Mouse (Mus musculus) limb, embryonic 12.5 days (tissue): ENCODE data around the gene Tlnrd1. TPM values are rescaled to one million over a fixed set of nuclear protein-coding genes. Genes with fewer than 3 reads are reported as not detected.
"Not testable (repeated sequence)": the region's sequence is repeated elsewhere in the genome, so short reads cannot be mapped to it uniquely, and the experiment has no call there.

ENCODE experiments used
- ATAC-seq: fragments of 200-750 bp; cut with Nextera tagmentation; 2 replicates; pipeline ENCODE4 v1.8.0; 2017; ENCODE audit warnings: low read depth, moderate TSS enrichment; ENCODE audit not compliant: insufficient number of reproducible peaks, insufficient read depth, low FRiP score, low TSS enrichment
- H3K27ac ChIP-seq: fragments of 300-500 bp; sonication (generic); 2 replicates; pipeline ENCODE4 v1.5.1; 2016; ENCODE audit warnings: mild to moderate bottlenecking, moderate library complexity
- H3K27me3 ChIP-seq: fragments of 300-500 bp; sonication (generic); 2 replicates; pipeline ENCODE4 v1.6.1; 2016; ENCODE audit warnings: mild to moderate bottlenecking, moderate library complexity
- H3K36me3 ChIP-seq: fragments of 300-500 bp; sonication (generic); 2 replicates; pipeline ENCODE4 v1.6.1; 2016; ENCODE audit warnings: mild to moderate bottlenecking, moderate library complexity
- H3K4me1 ChIP-seq: fragments of 300-500 bp; sonication (generic); replicated peaks from 2 replicates; pipeline ENCODE4 v1.6.1; 2016
- H3K4me2 ChIP-seq: fragments of 300-500 bp; sonication (generic); 2 replicates; pipeline ENCODE4 v1.6.1; 2016; ENCODE audit warnings: mild to moderate bottlenecking, moderate library complexity
- H3K4me3 ChIP-seq: fragments of 300-500 bp; sonication (generic); replicated peaks from 2 replicates; pipeline ENCODE4 v1.5.1; 2016; ENCODE audit warnings: mild to moderate bottlenecking
- H3K9ac ChIP-seq: fragments of 300-500 bp; sonication (generic); replicated peaks from 2 replicates; pipeline ENCODE4 v1.6.1; 2016; ENCODE audit warnings: mild to moderate bottlenecking, moderate library complexity
- H3K9me3 ChIP-seq: fragments of 300-500 bp; sonication (generic); 2 replicates; pipeline ENCODE4 v1.6.1; 2016; ENCODE audit warnings: mild to moderate bottlenecking, moderate library complexity
- WGBS: fragments of 180-500 bp; shearing (Covaris S2); methylation state at CpG from one replicate; pipeline ENCODE4 v1.1.7; 2016; 5-methylcytosine and 5-hydroxymethylcytosine counted together
- polyA plus RNA-seq: library from polyadenylated mRNA; unstranded; fragments of >200 nt; fragmentation: Nextera tagmentation; extraction: Ambion mirVana; gene quantifications from 2 replicates; pipeline ENCODE4 v1.2.1, GENCODE M21; 2016

Tlnrd1 gene
- polyA plus RNA-seq, 1 experiment from 2014 or later, result 23.0 TPM

DNA sequence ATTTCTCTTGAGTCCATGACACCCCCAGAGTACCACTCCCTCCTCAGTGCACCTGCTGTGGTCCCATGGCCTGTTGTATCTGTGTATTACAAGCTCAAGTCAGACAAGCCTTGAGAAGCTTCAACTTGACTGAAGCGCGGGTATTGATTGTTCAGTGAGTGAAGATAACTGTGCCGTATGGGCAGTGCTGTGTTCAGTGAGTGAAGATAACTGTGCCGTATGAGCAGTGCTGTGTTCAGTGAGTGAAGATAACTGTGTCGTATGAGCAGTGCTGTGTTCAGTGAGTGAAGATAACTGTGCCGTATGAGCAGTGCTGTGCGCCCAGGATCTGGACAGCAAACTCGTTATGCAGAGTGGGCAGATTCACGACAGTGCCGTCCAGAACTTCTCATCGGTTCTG, 14.2 kb upstream of the Tlnrd1 start:
- H3K9ac ChIP-seq, result no peak overlapping the region
- H3K36me3 ChIP-seq, result peaks cover 76% of the 10 kb centered on the region
- H3K4me1 ChIP-seq, result peaks cover 10% of the 10 kb centered on the region
- no peak overlapping the region for H3K4me2 ChIP-seq
- no peak for ATAC-seq
- H3K9me3 ChIP-seq, result no peaks in the 10 kb centered on the region
- no peaks in the 10 kb centered on the region for H3K27me3 ChIP-seq
- H3K4me3 ChIP-seq, result no peak overlapping the region
- no peak overlapping the region for H3K27ac ChIP-seq
- WGBS, result 90% methylated on average over 11 of the region's 11 CpGs

DNA sequence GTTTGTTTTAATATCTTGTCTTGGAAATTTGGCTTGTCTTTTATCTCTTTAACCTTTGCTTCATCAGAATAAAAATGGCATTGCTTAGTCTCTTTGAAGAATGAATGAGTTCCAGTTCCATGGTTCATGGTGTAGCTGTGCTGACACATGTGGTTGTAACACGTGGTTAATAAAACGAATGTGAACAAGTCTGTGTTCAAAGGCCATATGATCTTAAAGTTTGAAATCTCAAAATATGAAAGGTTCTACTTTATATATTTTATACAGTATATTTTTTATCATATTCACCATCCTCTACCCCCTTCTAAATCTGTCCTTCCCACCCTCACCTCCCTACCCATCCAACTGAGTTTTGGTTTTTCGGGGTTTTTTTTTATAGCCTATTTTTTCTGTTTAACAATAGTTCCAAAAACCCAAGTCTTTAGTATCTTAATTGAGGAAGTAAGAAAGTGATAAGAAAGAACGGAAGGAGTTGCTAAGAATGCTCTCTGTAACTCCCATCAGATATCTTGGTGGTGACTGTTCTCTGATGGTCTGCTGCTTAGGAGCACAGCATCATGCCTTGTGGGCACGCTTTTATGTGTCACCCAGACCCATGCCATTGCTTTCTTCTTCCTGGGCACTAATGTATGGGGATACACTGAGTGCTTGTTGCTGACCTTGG, 12.1 kb upstream of the Tlnrd1 start:
- no peak overlapping the region for H3K4me2 ChIP-seq
- no peak for ATAC-seq
- H3K27me3 ChIP-seq, result no peaks in the 10 kb centered on the region
- H3K9ac ChIP-seq, result no peak overlapping the region
- H3K4me3 ChIP-seq, result no peak overlapping the region
- H3K9me3 ChIP-seq, result no peaks in the 10 kb centered on the region
- peaks cover 15% of the 10 kb centered on the region for H3K4me1 ChIP-seq
- 95% methylated on average over 5 of the region's 5 CpGs for WGBS
- H3K27ac ChIP-seq, result no peak overlapping the region
- H3K36me3 ChIP-seq, result peaks cover 68% of the 10 kb centered on the region

DNA sequence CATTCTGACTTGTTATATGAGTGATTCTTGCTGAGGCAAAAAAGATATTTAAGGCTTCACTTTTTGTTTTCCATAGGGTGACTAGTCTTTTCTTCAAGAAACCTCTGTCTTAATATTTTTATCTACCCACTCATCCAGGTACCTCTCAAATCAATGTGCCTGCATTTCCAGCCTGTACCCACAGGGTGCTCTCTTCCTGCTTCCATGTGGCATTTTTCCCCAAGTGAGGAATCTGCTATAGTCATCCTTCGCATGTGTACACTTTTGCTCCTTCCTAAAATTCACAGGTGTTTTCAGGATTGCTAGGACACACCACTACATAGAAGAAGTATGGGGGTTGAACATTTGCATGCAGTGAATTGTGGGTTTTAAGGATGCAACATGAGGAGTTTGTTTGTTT, 10.2 kb upstream of the Tlnrd1 start:
- no peak overlapping the region for H3K4me2 ChIP-seq
- no peak for ATAC-seq
- no peak overlapping the region for H3K9ac ChIP-seq
- H3K27ac ChIP-seq, result no peak overlapping the region
- WGBS, result 93% methylated on average over 1 of the region's 1 CpGs
- H3K4me3 ChIP-seq, result no peak overlapping the region
- H3K36me3 ChIP-seq, result peaks cover 50% of the 10 kb centered on the region
- H3K27me3 ChIP-seq, result no peaks in the 10 kb centered on the region
- H3K4me1 ChIP-seq, result peaks cover 15% of the 10 kb centered on the region
- no peaks in the 10 kb centered on the region for H3K9me3 ChIP-seq

DNA sequence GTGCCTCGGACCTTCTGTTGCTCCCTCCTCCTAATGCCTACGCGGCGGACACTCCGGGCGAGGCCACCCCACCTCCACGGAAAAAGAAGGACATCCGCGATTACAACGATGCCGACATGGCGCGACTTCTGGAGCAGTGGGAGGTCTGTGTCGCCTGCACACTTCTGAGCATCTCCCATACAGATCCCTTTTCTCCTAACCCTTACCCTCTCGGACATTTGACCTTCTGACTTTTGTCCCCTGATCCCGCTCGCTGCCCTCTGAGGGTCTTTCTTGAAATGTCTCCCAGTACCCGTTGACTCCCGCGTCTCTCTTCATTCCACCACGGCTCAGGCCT, 8.2 kb upstream of the Tlnrd1 start:
- ATAC-seq, result no peak
- 0% methylated on average over 21 of the region's 21 CpGs for WGBS

DNA sequence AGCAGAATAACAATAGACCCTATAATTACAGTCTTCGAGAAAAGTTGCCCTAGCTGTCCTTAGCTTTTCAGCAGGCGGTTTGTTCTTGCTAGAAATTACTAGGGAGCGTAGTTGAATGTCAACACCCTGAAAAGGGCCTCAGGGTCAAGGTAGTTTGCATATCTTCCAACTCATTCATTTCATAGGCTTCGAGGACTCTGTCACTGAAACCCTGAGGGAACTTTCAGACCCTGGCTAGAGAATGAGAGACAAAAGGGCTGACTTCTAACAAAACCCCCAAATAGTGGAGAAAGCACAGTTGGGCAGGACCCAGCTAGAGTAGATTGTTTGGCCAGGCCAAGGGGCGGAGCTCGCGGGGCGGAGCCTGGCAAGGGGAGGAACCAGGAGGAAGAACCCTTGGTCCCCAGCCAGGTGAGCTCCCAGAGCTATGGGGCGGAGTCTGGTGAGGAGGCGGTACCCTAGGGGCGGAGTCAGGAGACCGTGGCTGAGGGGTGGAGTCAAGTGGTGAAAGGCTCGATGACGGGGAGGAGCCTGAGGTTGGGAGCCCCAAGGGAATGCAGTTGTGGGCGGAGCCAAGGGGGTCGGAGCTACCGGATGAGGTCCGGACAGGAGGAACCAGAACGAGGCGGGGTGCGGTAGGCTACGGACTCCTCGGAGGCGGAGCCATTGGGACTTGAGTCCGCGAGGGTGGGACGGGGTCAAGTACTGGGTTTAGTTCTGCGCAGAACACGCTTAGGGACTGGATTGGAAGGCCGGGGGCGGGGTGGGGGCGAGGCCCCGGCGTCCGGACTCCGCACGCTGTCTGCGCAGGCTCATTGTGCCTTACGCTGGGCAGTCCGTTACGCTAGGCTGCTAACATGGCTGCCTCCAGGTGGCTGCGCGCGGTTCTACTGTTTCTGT, 7.6 kb upstream of the Tlnrd1 start:
- peak; percentile 98 for ATAC-seq
- H3K4me1 ChIP-seq, result peaks cover 15% of the 10 kb centered on the region
- H3K4me3 ChIP-seq, result peak overlapping the region; percentile 74
- 4% methylated on average over 44 of the region's 44 CpGs for WGBS
- H3K9ac ChIP-seq, result peak overlapping the region; percentile 87
- peak overlapping the region; percentile 59 for H3K4me2 ChIP-seq
- H3K27me3 ChIP-seq, result no peaks in the 10 kb centered on the region
- H3K36me3 ChIP-seq, result peaks cover 25% of the 10 kb centered on the region
- 0 out of 2 replicates have a peak, but pooled peaks cover 3% of the 10 kb centered on the region for H3K9me3 ChIP-seq
- H3K27ac ChIP-seq, result peak overlapping the region; percentile 92

More for the DNA sequence above, 8.2 kb upstream of the Tlnrd1 start:
- peak overlapping the region; percentile 87 for H3K9ac ChIP-seq
- peaks cover 15% of the 10 kb centered on the region for H3K4me1 ChIP-seq
- peak overlapping the region; percentile 74 for H3K4me3 ChIP-seq
- no peaks in the 10 kb centered on the region for H3K9me3 ChIP-seq
- peak overlapping the region; percentile 59 for H3K4me2 ChIP-seq
- H3K36me3 ChIP-seq, result peaks cover 29% of the 10 kb centered on the region
- peak overlapping the region; percentile 92 for H3K27ac ChIP-seq
- no peaks in the 10 kb centered on the region for H3K27me3 ChIP-seq

DNA sequence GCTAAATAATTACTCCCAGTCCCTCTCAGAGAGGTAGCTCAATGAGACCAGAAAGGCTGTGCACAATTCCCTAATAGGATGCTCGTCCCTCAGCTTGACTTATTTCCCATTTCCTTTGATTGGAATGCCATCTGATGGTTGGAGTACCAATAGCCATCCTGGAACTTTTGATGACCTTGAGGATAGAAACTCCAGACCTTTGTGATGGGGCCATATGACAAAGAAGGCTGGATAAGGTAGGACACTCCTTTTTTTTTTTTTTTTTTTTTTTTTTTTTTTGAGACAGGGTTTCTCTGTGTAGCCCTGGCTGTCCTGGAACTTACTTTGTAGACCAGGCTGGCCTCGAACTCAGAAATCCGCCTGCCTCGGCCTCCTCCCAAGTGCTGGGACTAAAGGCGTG, 5.8 kb upstream of the Tlnrd1 start:
- not testable (repeated sequence) for H3K4me3 ChIP-seq, H3K9ac ChIP-seq, H3K27me3 ChIP-seq, ATAC-seq, H3K36me3 ChIP-seq, H3K4me2 ChIP-seq, H3K9me3 ChIP-seq, H3K27ac ChIP-seq
- H3K4me1 ChIP-seq, result peaks cover 19% of the 10 kb centered on the region
- 83% methylated on average over 5 of the region's 5 CpGs for WGBS

DNA sequence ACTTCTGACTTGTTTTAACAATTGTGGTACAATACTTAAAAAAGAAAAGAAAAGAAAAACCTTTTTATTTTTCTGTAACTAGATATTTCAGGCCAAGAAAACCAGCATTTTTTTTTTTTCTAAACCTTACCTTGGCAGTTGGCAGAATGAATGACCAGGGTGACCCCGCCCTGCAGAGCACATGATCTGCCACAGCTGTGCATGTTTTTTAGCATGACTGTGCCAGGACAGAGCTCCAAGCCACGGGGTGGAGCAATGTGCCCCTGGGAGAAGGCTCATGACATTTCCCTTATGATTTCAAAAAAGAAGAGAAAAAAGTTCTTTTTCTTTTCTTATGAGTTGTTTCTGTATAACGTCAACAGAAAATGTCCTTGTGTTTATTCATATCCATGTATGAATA, 5.3 kb upstream of the Tlnrd1 start:
- Histone ChIP-seq H3K4me2 (no peak overlapping the region), H3K4me3 (no peak overlapping the region), H3K27me3 (no peaks in the 10 kb centered on the region), H3K9me3 (0 out of 2 replicates have a peak, but pooled peaks cover 5% of the 10 kb centered on the region), H3K36me3 (peaks cover 2% of the 10 kb centered on the region; the same call in 1 of the 2 replicates), H3K4me1 (peaks cover 23% of the 10 kb centered on the region), H3K27ac (no peak overlapping the region), H3K9ac (no peak overlapping the region)
- no peak for ATAC-seq
- WGBS, result 63% methylated on average over 3 of the region's 3 CpGs

DNA sequence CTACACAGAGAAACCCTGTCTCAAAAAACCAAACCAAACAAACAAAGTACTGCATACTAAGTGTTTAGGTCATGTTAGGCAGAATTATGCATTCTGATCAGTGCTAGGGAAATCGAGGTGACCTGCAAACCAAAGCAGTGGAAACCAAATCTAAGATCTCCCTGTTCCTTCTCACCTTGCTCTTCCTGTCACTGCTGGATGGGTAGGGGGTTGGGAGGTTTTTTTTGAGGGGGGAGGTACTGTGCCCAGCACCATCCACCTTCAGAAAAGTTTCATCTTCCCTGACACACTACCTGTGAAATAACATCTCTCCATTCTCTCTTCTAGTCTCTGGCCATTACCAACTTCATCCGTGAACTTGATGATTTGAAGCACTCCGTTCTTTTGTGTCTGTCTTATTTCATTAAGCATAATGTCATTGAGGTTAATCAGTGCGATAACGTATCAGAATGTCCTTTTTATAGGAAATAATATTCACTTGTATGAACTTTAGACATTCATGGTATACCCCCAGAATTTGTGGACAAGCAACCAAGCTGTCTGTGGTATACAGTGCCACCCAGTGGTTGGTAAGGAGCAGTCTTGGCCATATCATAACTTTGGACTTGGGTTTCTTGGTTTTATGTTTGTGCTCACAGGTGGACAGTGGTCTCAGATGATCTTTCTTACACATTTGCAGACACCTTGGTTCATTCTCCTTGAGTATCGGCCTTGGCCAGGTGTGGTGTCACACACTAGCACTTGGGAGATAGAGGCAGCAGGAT, 2.4 kb upstream of the Tlnrd1 start:
- WGBS, result 91% methylated on average over 6 of the region's 6 CpGs
- H3K4me3 ChIP-seq, result no peak overlapping the region
- H3K27me3 ChIP-seq, result no peaks in the 10 kb centered on the region
- no peak overlapping the region for H3K4me2 ChIP-seq
- no peak for ATAC-seq
- 0 out of 2 replicates have a peak, but pooled peaks cover 5% of the 10 kb centered on the region for H3K9me3 ChIP-seq
- peaks cover 6% of the 10 kb centered on the region; the same call in 1 of the 2 replicates for H3K36me3 ChIP-seq
- H3K4me1 ChIP-seq, result peaks cover 31% of the 10 kb centered on the region
- H3K27ac ChIP-seq, result no peak overlapping the region
- H3K9ac ChIP-seq, result no peak overlapping the region

DNA sequence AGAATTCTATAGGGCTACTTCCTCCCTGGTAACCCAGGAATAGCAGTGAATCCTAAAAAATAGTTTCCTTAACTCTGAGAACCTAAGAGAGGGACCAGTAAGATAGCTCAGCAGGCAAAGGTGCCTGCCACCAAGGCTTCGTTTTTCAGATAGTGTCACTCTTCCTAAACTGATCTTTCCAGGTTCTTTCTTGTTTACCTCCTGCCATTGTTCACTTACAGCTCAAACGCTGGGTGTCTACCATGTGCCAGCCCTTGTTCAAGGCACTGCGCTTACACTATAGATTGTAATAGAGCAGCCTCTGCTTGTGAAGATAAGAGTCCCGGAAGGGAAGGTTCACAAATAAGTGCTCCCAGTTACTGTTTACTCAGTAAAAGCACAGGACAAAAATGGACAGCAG, 1.7 kb upstream of the Tlnrd1 start:
- ATAC-seq, result no peak
- Histone ChIP-seq H3K4me1 (peaks cover 38% of the 10 kb centered on the region), H3K4me3 (no peak overlapping the region), H3K27ac (no peak overlapping the region), H3K36me3 (peaks cover 6% of the 10 kb centered on the region; the same call in 1 of the 2 replicates), H3K27me3 (no peaks in the 10 kb centered on the region), H3K4me2 (no peak overlapping the region), H3K9me3 (0 out of 2 replicates have a peak, but pooled peaks cover 5% of the 10 kb centered on the region), H3K9ac (no peak overlapping the region)
- 89% methylated on average over 4 of the region's 4 CpGs for WGBS

DNA sequence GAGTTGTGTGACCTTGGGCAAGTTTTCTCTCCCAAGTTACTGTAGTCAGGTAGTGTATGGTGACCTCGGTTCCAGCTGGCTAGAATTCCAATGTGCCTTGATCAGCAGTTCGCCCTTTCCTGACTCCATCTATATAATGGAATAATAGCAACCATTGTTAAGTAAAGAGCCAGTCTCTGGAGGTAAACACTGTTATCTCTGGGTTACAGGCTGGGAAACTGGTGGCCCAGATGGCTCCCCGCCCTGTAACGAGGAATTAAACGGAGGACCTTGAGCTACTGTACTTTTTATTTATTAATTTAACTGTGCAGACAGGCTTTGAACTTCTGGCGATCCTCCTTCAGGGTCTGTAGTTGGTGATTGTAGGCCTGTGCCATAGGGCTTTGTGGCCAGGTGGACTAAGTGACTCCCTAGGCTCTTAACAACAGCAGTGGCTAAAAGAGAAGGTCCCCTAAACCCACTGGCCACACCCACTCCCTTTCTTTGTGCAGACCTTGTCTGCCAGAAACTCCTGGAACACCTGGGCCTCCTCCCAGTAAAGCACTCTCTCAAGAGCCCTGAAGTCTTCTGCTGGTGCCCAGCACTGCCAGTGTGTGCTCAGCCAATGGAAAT, 922 bp upstream of the Tlnrd1 start:
- 0 out of 2 replicates have a peak, but pooled peaks cover 5% of the 10 kb centered on the region for H3K9me3 ChIP-seq
- peak overlapping the region; percentile 85 for H3K4me3 ChIP-seq
- H3K9ac ChIP-seq, result peak overlapping the region; percentile 89
- peak overlapping the region; percentile 97 for H3K27ac ChIP-seq
- 29% methylated on average over 6 of the region's 6 CpGs for WGBS
- peaks cover 6% of the 10 kb centered on the region; the same call in 1 of the 2 replicates for H3K36me3 ChIP-seq
- peaks cover 44% of the 10 kb centered on the region for H3K4me1 ChIP-seq
- peak overlapping the region; percentile 97 for H3K4me2 ChIP-seq
- H3K27me3 ChIP-seq, result no peaks in the 10 kb centered on the region
- no peak for ATAC-seq
